Mouse (Mus musculus): ENCODE measurements around the gene Gapdhs. TPM values are rescaled to one million over a fixed set of nuclear protein-coding genes. Genes with fewer than 3 reads are reported as not detected.
"Not testable (repeated sequence)": the region's sequence is repeated elsewhere in the genome, so short reads cannot be mapped to it uniquely, and the experiment has no call there.

Gapdhs gene
- polyA plus RNA-seq, 1 experiment from 2014 or later, result 0.24 TPM

DNA sequence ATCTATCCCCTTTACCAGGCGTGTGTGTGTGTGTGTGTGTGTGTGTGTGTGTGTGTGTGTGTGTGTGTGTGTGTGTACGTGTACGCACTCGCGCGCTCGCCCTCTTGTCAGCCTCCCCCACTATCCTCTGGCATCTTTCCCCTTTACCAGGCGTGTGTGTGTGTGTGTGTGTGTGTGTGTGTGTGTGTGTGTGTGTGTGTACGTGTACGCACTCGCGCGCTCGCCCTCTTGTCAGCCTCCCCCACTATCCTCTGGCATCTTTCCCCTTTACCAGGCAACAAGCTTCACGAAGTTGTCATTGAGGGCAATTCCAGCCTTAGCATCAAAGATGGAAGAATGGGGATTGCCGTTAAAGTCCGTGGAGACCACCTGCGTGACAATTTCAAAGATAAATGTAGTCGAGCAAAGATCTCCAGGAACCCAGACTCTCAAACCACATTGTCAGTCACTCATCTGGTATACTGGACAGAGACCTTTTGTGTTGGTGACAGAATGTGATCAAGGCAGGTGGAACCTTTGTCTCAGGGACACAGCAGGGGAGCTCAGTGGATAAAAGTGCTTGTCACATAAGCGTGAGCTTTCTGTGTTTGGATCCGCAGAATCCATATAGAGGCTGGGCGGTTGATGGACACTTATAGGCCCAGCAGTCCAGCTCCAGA lies 13.3 kb downstream of the Gapdhs start:
- not testable (repeated sequence) for H3K9me3 ChIP-seq (replicated peaks; ENCODE audit: control insufficient read depth, low read length); H3K36me3 ChIP-seq (replicated peaks; ENCODE audit: control insufficient read depth, insufficient read depth, low read depth, low read length)

DNA sequence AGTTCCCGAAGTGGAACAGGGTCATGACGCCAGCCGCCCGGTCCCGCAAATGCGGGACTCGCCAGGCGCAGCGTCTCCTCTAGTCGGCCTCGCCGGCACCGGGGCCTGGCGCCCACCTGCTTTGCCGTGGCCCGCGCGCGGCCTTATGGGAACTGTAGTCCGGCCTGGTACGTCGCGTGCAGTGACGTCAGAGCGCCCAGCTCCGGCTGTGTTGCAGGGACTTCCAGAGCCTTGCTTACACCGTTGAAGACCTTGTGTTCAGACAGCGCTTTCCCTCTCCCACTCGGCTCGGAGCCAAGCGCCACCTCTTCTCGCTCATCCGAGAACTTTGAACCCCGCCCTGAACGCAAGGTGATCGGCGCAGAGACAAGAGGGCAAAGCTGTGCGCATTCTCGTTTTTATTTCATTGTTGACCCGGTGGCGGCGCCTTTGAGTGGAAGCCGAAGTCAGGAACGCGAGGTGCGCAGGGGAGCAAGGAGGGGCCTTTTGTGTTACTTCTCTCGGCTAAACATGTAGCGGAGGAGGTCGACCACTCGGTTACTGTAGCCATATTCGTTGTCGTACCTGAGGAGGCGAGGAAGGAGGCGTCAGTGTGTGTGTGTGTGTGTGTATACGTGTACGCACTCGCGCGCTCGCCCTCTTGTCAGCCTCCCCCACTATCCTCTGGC lies 14.0 kb downstream of the Gapdhs start, which contains the start of gene Tmem147:
Gene Tmem147 (minus strand): TSS at position 145 of the 668 bp plus-strand sequence.
- DNase-seq (ENCODE audit: low spot score), result peak; percentile 96
- H3K27me3 ChIP-seq (ENCODE audit: control insufficient read depth, insufficient read depth, low read length), result no peaks in the 10 kb centered on the region
- H3K4me1 ChIP-seq (ENCODE audit: control insufficient read depth, insufficient read depth, low read length), result no peaks in the 10 kb centered on the region
- WGBS, result under 1% methylated on average over 60 of the region's 60 CpGs
- H3K9ac ChIP-seq (replicated peaks; ENCODE audit: low read length), result peak within 1 kb of the TSS; percentile 66
- peak; percentile 96 for ATAC-seq (replicated peaks; ENCODE audit: insufficient number of reproducible peaks, low FRiP score, low TSS enrichment, low read depth)
- peak within 1 kb of the TSS; percentile 67 for H3K4me2 ChIP-seq (ENCODE audit: low read depth, low read length)
- H3K4me3 ChIP-seq (ENCODE audit: low read depth, low read length), result peak within 1 kb of the TSS; percentile 73
- no peaks in the 10 kb centered on the region for H3K9me3 ChIP-seq (replicated peaks; ENCODE audit: control insufficient read depth, low read length)
- H3K36me3 ChIP-seq (replicated peaks; ENCODE audit: control insufficient read depth, insufficient read depth, low read depth, low read length), result no peaks in the 10 kb centered on the region
- H3K27ac ChIP-seq (replicated peaks; ENCODE audit: low read depth, low read length), result peak within 1 kb of the TSS; percentile 83

More for the DNA sequence above, 13.3 kb downstream of the Gapdhs start:
- not testable (repeated sequence) for DNase-seq (ENCODE audit: low spot score); H3K27me3 ChIP-seq (ENCODE audit: control insufficient read depth, insufficient read depth, low read length); H3K4me1 ChIP-seq (ENCODE audit: control insufficient read depth, insufficient read depth, low read length); ATAC-seq (replicated peaks; ENCODE audit: insufficient number of reproducible peaks, low FRiP score, low TSS enrichment, low read depth)
- H3K9ac ChIP-seq (replicated peaks; ENCODE audit: low read length), result peak overlapping the region; percentile 66
- peak overlapping the region; percentile 67 for H3K4me2 ChIP-seq (ENCODE audit: low read depth, low read length)
- peak overlapping the region; percentile 73 for H3K4me3 ChIP-seq (ENCODE audit: low read depth, low read length)
- H3K27ac ChIP-seq (replicated peaks; ENCODE audit: low read depth, low read length), result peak overlapping the region; percentile 83; the same call in 1 of the 2 replicates
- WGBS, result 26% methylated on average over 15 of the region's 22 CpGs

DNA sequence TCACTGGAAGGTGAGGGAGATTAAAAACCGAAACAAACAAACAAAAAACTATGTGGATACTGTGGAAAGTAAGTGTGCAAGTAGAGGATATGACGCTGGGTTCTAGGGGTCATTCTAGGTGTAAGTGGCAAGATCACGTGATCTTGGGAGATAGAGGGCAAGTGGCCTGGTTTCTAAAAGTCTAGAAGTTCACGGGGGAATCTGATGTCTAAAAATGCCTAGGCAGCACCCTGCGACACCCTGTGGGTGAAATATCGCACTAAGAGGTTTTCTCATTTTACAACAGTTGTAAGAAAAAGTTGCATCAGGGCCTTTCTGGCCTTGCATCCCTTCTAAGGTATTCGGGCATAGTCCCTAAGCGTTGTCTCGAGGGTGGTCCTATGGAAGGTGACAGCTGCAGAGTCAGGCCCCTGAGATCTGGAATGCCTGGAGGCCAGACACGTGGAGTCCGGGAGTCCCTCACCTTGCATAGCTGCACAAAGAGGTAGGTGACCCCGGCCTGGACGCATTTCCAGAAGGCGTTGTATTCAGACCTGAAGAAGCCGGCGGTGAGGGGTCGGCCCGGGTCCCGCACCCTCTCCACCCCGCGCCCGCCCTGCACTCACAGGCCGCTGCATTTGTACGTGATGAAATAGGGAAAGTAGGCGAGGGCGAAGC lies 14.6 kb downstream of the Gapdhs start:
- DNase-seq (ENCODE audit: low spot score) (no peak), ATAC-seq (replicated peaks; ENCODE audit: insufficient number of reproducible peaks, low FRiP score, low TSS enrichment, low read depth) (peak; percentile 61)
- Histone ChIP-seq H3K27me3 (ENCODE audit: control insufficient read depth, insufficient read depth, low read length) (no peaks in the 10 kb centered on the region), H3K27ac (replicated peaks; ENCODE audit: low read depth, low read length) (no peak overlapping the region; the same call in 1 of the 2 replicates), H3K9me3 (replicated peaks; ENCODE audit: control insufficient read depth, low read length) (no peaks in the 10 kb centered on the region), H3K4me1 (ENCODE audit: control insufficient read depth, insufficient read depth, low read length) (no peaks in the 10 kb centered on the region), H3K4me2 (ENCODE audit: low read depth, low read length) (peak overlapping the region; percentile 67), H3K4me3 (ENCODE audit: low read depth, low read length) (peak overlapping the region; percentile 73), H3K9ac (replicated peaks; ENCODE audit: low read length) (peak overlapping the region; percentile 66), H3K36me3 (replicated peaks; ENCODE audit: control insufficient read depth, insufficient read depth, low read depth, low read length) (no peaks in the 10 kb centered on the region)
- 9% methylated on average over 26 of the region's 26 CpGs for WGBS

DNA sequence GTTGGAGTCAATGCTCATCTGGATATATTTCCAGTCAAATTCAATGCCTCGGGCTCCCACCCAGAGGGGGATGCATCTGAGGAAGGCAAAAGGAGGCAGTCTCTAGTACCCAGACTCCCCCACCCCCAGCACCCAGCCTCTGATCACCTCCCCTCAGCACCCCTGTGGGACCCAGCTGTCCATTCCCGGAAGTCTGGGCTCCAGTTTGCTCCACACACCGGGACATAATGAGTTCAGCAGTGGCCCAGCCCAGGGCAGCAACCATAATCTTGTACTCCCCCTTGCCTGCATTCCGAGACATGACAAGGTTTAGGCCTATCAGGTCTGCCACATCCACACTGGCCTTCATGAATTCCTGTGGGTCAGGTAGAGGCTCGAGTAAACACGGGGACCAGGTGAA lies 15.3 kb downstream of the Gapdhs start:
- Histone ChIP-seq H3K9me3 (replicated peaks; ENCODE audit: control insufficient read depth, low read length) (no peaks in the 10 kb centered on the region), H3K4me2 (ENCODE audit: low read depth, low read length) (peak overlapping the region; percentile 67), H3K4me3 (ENCODE audit: low read depth, low read length) (no peak overlapping the region; the same call in 1 of the 2 replicates), H3K27ac (replicated peaks; ENCODE audit: low read depth, low read length) (no peak overlapping the region), H3K27me3 (ENCODE audit: control insufficient read depth, insufficient read depth, low read length) (no peaks in the 10 kb centered on the region), H3K36me3 (replicated peaks; ENCODE audit: control insufficient read depth, insufficient read depth, low read depth, low read length) (no peaks in the 10 kb centered on the region), H3K4me1 (ENCODE audit: control insufficient read depth, insufficient read depth, low read length) (no peaks in the 10 kb centered on the region), H3K9ac (replicated peaks; ENCODE audit: low read length) (peak overlapping the region; percentile 66)
- 86% methylated on average over 6 of the region's 6 CpGs for WGBS
- ATAC-seq (replicated peaks; ENCODE audit: insufficient number of reproducible peaks, low FRiP score, low TSS enrichment, low read depth) (no peak), DNase-seq (ENCODE audit: low spot score) (no peak)

DNA sequence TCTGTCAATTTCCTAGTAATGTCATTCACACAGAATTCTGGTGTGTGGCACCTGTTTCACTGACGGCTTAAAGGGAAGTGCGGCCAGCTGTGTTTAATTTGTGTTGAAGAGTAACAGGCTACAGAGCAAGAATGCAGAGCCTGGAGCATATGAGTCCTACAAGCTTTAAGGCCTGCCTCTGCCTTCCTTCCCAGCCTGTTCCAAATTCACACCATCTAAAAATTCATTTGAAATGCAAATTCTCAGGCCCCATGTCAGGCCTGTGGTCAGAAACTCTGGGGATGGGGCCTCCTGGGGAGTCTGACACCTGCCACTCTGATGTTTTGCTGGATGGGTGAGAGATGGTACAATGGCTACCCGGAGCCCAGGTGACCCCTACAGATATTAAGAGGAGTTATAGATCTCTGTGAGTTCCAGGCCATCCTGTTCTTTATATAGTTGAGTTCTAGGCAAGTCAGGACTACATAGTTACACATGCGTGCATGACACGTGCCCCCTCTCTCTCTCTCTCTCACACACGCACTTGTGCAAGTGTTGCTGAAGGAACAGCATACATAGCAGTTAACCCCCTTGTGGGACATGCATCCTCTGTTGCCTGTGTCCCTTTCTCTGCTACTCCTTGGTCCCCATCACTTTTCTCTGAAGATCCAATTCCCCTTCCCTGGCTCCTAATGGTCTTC lies 20.1 kb downstream of the Gapdhs start:
- DNase-seq (ENCODE audit: low spot score), result peak; percentile 47
- WGBS, result 63% methylated on average over 6 of the region's 6 CpGs
- Histone ChIP-seq H3K27ac (replicated peaks; ENCODE audit: low read depth, low read length) (no peak overlapping the region), H3K9ac (replicated peaks; ENCODE audit: low read length) (no peak overlapping the region), H3K4me3 (ENCODE audit: low read depth, low read length) (no peak overlapping the region), H3K4me2 (ENCODE audit: low read depth, low read length) (no peak overlapping the region), H3K36me3 (replicated peaks; ENCODE audit: control insufficient read depth, insufficient read depth, low read depth, low read length) (no peaks in the 10 kb centered on the region), H3K27me3 (ENCODE audit: control insufficient read depth, insufficient read depth, low read length) (no peaks in the 10 kb centered on the region), H3K4me1 (ENCODE audit: control insufficient read depth, insufficient read depth, low read length) (no peaks in the 10 kb centered on the region), H3K9me3 (replicated peaks; ENCODE audit: control insufficient read depth, low read length) (no peaks in the 10 kb centered on the region)
- ATAC-seq (replicated peaks; ENCODE audit: insufficient number of reproducible peaks, low FRiP score, low TSS enrichment, low read depth), result no peak

DNA sequence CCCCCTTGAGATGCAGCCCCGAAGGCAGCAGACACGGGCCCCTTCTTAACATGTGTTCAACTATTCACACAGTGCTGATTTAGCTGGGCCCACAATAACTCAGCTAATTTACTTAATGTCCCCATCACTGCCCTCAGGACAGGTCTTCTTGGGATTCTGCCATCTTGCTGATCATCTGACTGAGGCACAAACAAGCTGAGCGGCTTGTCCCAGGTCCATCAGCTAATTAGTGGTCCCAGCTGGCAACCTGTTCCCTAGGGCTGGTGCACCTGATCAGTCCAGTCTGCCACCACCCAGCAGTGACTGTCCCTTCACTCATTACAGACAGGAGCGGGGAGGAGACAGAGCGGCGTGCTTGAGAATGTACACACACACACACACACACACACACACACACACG lies 22.2 kb downstream of the Gapdhs start:
- DNase-seq (ENCODE audit: low spot score), result no peak
- H3K9me3 ChIP-seq (replicated peaks; ENCODE audit: control insufficient read depth, low read length), result no peaks in the 10 kb centered on the region; the same call in 1 of the 2 replicates
- H3K4me1 ChIP-seq (ENCODE audit: control insufficient read depth, insufficient read depth, low read length), result no peaks in the 10 kb centered on the region
- H3K4me2 ChIP-seq (ENCODE audit: low read depth, low read length), result no peak overlapping the region
- no peak overlapping the region for H3K9ac ChIP-seq (replicated peaks; ENCODE audit: low read length)
- ATAC-seq (replicated peaks; ENCODE audit: insufficient number of reproducible peaks, low FRiP score, low TSS enrichment, low read depth), result no peak
- H3K27me3 ChIP-seq (ENCODE audit: control insufficient read depth, insufficient read depth, low read length), result peaks cover 7% of the 10 kb centered on the region
- WGBS, result 78% methylated on average over 7 of the region's 7 CpGs
- no peaks in the 10 kb centered on the region for H3K36me3 ChIP-seq (replicated peaks; ENCODE audit: control insufficient read depth, insufficient read depth, low read depth, low read length)
- H3K4me3 ChIP-seq (ENCODE audit: low read depth, low read length), result no peak overlapping the region
- no peak overlapping the region for H3K27ac ChIP-seq (replicated peaks; ENCODE audit: low read depth, low read length)

DNA sequence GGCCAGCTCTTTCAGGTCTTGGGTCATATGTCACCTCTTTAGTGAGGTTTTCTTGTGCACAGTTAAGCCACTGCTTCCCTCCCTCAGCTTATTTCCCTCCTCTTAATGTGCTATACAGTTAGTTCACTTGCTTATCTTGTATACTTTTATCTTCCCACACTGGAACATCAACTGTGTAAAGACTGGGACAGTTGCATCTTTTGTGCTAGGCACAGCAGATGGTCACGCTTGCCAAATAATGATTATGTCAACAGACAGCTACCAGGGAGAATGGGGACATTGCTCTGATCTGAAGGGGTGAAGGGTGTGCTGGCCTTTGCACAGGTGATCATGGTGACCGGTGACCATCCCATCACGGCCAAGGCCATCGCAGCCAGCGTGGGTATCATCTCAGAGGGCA lies 23.8 kb downstream of the Gapdhs start:
- H3K27ac ChIP-seq (replicated peaks; ENCODE audit: low read depth, low read length), result no peak overlapping the region
- no peak overlapping the region for H3K4me2 ChIP-seq (ENCODE audit: low read depth, low read length)
- ATAC-seq (replicated peaks; ENCODE audit: insufficient number of reproducible peaks, low FRiP score, low TSS enrichment, low read depth), result no peak
- H3K36me3 ChIP-seq (replicated peaks; ENCODE audit: control insufficient read depth, insufficient read depth, low read depth, low read length), result no peaks in the 10 kb centered on the region
- H3K4me1 ChIP-seq (ENCODE audit: control insufficient read depth, insufficient read depth, low read length), result no peaks in the 10 kb centered on the region
- no peak overlapping the region for H3K9ac ChIP-seq (replicated peaks; ENCODE audit: low read length)
- no peak for DNase-seq (ENCODE audit: low spot score)
- H3K4me3 ChIP-seq (ENCODE audit: low read depth, low read length), result no peak overlapping the region
- WGBS, result 98% methylated on average over 5 of the region's 5 CpGs
- peaks cover 10% of the 10 kb centered on the region for H3K27me3 ChIP-seq (ENCODE audit: control insufficient read depth, insufficient read depth, low read length)
- no peaks in the 10 kb centered on the region; the same call in 1 of the 2 replicates for H3K9me3 ChIP-seq (replicated peaks; ENCODE audit: control insufficient read depth, low read length)
